Mouse (Mus musculus) neural tube, embryonic 12.5 days (tissue): ENCODE results near the gene 9930021J03Rik. TPM values are rescaled to one million over a fixed set of nuclear protein-coding genes. Genes with fewer than 3 reads are reported as not detected.

Experiments used
- ATAC-seq: fragments of 200-750 bp; cut with Nextera tagmentation; 2 replicates; pipeline ENCODE4 v1.8.0; 2017; ENCODE audit warnings: low read depth, mild to moderate bottlenecking, moderate TSS enrichment, moderate library complexity; ENCODE audit not compliant: low FRiP score
- H3K27ac ChIP-seq: fragments of 300-500 bp; sonication (generic); 2 replicates; pipeline ENCODE4 v1.5.1; 2016
- H3K27me3 ChIP-seq: fragments of 300-500 bp; sonication (generic); replicated peaks from 2 replicates; pipeline ENCODE4 v1.6.1; 2016; ENCODE audit warnings: mild to moderate bottlenecking
- H3K36me3 ChIP-seq: fragments of 300-500 bp; sonication (generic); 2 replicates; pipeline ENCODE4 v1.6.1; 2016; ENCODE audit warnings: mild to moderate bottlenecking
- H3K4me1 ChIP-seq: fragments of 300-500 bp; sonication (generic); 2 replicates; pipeline ENCODE4 v1.6.1; 2016
- H3K4me2 ChIP-seq: fragments of 300-500 bp; sonication (generic); replicated peaks from 2 replicates; pipeline ENCODE4 v1.6.1; 2016; ENCODE audit warnings: mild to moderate bottlenecking
- H3K4me3 ChIP-seq: fragments of 300-500 bp; sonication (generic); 2 replicates; pipeline ENCODE4 v1.5.1; 2016
- H3K9ac ChIP-seq: fragments of 300-500 bp; sonication (generic); 2 replicates; pipeline ENCODE4 v1.6.1; 2016; ENCODE audit warnings: mild to moderate bottlenecking
- H3K9me3 ChIP-seq: fragments of 300-500 bp; sonication (generic); 2 replicates; pipeline ENCODE4 v1.6.1; 2016; ENCODE audit warnings: mild to moderate bottlenecking
- WGBS: fragments of 180-500 bp; shearing (Covaris S2); methylation state at CpG from one replicate; pipeline ENCODE4 v1.1.7; 2016; 5-methylcytosine and 5-hydroxymethylcytosine counted together
- polyA plus RNA-seq: library from polyadenylated mRNA; unstranded; fragments of >200 nt; fragmentation: Nextera tagmentation; extraction: Ambion mirVana; gene quantifications from 2 replicates; pipeline ENCODE4 v1.2.1, GENCODE M21; 2016

The 9930021J03Rik gene
- polyA plus RNA-seq, 1 experiment from 2014 or later, result 8.3 TPM

DNA sequence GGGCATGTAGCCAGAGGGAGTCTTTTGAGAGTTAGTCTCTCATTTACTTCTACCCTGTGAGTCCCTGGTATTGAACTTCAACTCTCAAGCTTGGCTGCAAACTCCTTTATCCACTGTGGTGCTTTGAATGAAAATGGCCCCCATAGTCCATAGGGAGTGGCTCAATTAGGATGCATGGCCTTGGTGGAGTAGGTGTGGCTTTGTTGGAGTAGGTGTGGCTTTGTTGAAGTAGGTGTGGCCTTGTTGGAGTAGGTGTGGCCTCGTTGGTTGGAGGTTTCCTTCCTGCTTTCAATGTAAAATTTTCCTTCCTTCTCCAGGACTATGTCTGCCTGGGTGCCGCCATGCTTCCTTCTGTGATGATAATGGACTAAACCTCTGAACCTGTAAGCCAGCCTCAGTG, 25.1 kb upstream of the 9930021J03Rik start:
- Histone ChIP-seq H3K27me3 (no peaks in the 10 kb centered on the region), H3K36me3 (no peaks in the 10 kb centered on the region), H3K9me3 (no peaks in the 10 kb centered on the region), H3K27ac (no peak overlapping the region), H3K4me2 (no peak overlapping the region), H3K4me1 (no peaks in the 10 kb centered on the region), H3K4me3 (no peak overlapping the region), H3K9ac (no peak overlapping the region)
- WGBS, result 88% methylated on average over 2 of the region's 2 CpGs
- no peak for ATAC-seq

GRCm38 (mm10) chr19:29828558-29828957, 22.8 kb upstream of the 9930021J03Rik start:
- Histone ChIP-seq H3K9me3 (no peaks in the 10 kb centered on the region), H3K4me3 (no peak overlapping the region), H3K27me3 (no peaks in the 10 kb centered on the region), H3K9ac (no peak overlapping the region), H3K27ac (no peak overlapping the region), H3K36me3 (no peaks in the 10 kb centered on the region), H3K4me2 (no peak overlapping the region), H3K4me1 (no peaks in the 10 kb centered on the region)
- WGBS, result 83% methylated on average over 5 of the region's 5 CpGs
- ATAC-seq, result no peak

GRCm38 (mm10) chr19:29826686-29827085, 20.9 kb upstream of the 9930021J03Rik start:
- 84% methylated on average over 1 of the region's 1 CpGs for WGBS
- Histone ChIP-seq H3K9me3 (no peaks in the 10 kb centered on the region), H3K36me3 (no peaks in the 10 kb centered on the region), H3K27me3 (no peaks in the 10 kb centered on the region), H3K4me3 (no peak overlapping the region), H3K9ac (no peak overlapping the region), H3K4me2 (no peak overlapping the region), H3K27ac (no peak overlapping the region), H3K4me1 (no peaks in the 10 kb centered on the region)
- ATAC-seq, result 0 out of 2 replicates have a peak, but pooled peaks have one; percentile 37

DNA sequence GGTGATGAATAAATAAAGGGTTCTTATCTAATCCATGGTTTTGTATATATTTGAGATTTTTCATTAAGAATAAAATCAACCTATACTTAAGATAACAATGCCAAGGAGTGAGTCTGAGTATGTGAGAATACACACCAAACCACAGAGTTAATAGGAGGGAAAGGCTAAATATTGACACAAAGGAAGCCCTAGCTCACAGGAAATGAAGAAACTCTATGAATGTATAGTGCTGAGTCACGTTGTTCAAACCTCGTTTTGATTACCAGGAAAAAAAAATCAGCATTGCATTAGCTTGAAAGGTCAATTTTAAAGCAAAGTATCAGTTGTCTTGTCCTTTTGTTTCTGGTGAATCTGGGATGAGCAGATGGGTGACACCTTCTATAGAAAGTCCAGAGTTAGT, 19.2 kb upstream of the 9930021J03Rik start:
- Histone ChIP-seq H3K27ac (no peak overlapping the region), H3K9me3 (no peaks in the 10 kb centered on the region), H3K4me1 (no peaks in the 10 kb centered on the region), H3K4me3 (no peak overlapping the region), H3K4me2 (no peak overlapping the region), H3K27me3 (no peaks in the 10 kb centered on the region), H3K36me3 (no peaks in the 10 kb centered on the region), H3K9ac (no peak overlapping the region)
- 70% methylated on average over 2 of the region's 2 CpGs for WGBS
- ATAC-seq, result no peak

GRCm38 (mm10) chr19:29824034-29824700, 18.4 kb upstream of the 9930021J03Rik start:
- Histone ChIP-seq H3K4me2 (no peak overlapping the region), H3K36me3 (no peaks in the 10 kb centered on the region), H3K4me3 (no peak overlapping the region), H3K27me3 (no peaks in the 10 kb centered on the region), H3K4me1 (no peaks in the 10 kb centered on the region), H3K27ac (no peak overlapping the region), H3K9ac (no peak overlapping the region), H3K9me3 (no peaks in the 10 kb centered on the region)
- 43% methylated on average over 6 of the region's 6 CpGs for WGBS
- no peak for ATAC-seq

GRCm38 (mm10) chr19:29823456-29824010, 17.7 kb upstream of the 9930021J03Rik start:
- Histone ChIP-seq H3K36me3 (no peaks in the 10 kb centered on the region), H3K4me3 (no peak overlapping the region), H3K9me3 (no peaks in the 10 kb centered on the region), H3K27me3 (no peaks in the 10 kb centered on the region), H3K4me1 (no peaks in the 10 kb centered on the region), H3K4me2 (no peak overlapping the region), H3K27ac (no peak overlapping the region), H3K9ac (no peak overlapping the region)
- WGBS, result 71% methylated on average over 12 of the region's 12 CpGs
- no peak for ATAC-seq

DNA sequence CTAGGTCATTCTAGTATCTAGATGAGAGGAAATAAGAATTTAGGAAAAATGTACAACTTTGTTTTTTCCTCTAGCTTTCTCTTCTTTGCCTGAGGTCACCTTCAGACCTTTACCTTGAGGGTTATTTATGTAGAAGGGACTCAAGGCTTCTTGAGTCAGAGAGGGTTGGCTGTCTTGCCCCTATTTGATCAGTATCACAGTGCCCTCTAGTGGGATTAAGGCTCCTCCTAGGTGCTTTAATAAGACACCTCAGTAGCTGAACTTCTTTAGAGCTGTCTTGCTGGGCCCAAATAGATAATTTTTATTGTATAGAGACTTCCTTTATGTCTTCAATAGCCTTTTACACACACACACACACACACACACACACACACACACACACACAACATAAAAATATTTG, 15.2 kb upstream of the 9930021J03Rik start:
- ATAC-seq, result no peak; the same call in 1 of the 2 replicates

GRCm38 (mm10) chr19:29812581-29813460, 7.0 kb upstream of the 9930021J03Rik start, which contains the start of gene Ranbp6:
Ranbp6 (minus strand) TSS chr19:29812974.
- Histone ChIP-seq H3K9me3 (no peaks in the 10 kb centered on the region), H3K4me2 (peak within 1 kb of the TSS; percentile 74), H3K4me3 (peak within 1 kb of the TSS; percentile 64), H3K36me3 (peaks cover 23% of the 10 kb centered on the region), H3K9ac (peak within 1 kb of the TSS; percentile 73), H3K4me1 (peaks cover 16% of the 10 kb centered on the region), H3K27me3 (no peaks in the 10 kb centered on the region), H3K27ac (no peak within 1 kb of the TSS)
- peak; percentile 98 for ATAC-seq
- 1% methylated on average over 47 of the region's 47 CpGs for WGBS

More for the DNA sequence above, 15.2 kb upstream of the 9930021J03Rik start:
- Histone ChIP-seq H3K4me1 (no peaks in the 10 kb centered on the region), H3K4me3 (no peak overlapping the region), H3K27me3 (no peaks in the 10 kb centered on the region), H3K27ac (no peak overlapping the region), H3K9ac (no peak overlapping the region), H3K9me3 (no peaks in the 10 kb centered on the region), H3K36me3 (no peaks in the 10 kb centered on the region), H3K4me2 (no peak overlapping the region)

DNA sequence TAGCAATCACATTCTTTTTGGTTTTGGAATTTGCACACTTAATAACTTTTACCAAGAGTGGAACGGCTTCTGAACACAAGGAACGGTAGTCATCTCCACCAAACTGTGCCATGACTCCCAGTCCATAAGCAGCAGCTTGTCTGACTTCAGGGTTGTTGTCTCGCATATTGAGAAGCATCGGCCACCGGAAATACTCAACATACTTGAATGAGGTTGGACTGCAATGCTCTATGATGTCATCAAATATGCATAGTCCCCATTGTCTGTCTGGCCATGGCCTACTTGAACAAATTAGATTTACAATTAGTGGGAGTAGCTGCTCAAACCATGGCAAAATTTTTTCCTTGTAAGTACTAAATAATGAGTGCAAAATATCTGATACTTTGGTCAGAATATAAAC, 4.2 kb upstream of the 9930021J03Rik start:
- Histone ChIP-seq H3K9me3 (no peaks in the 10 kb centered on the region), H3K9ac (no peak overlapping the region), H3K27ac (no peak overlapping the region), H3K4me1 (peaks cover 16% of the 10 kb centered on the region), H3K4me2 (no peak overlapping the region), H3K27me3 (no peaks in the 10 kb centered on the region), H3K4me3 (no peak overlapping the region), H3K36me3 (peaks cover 23% of the 10 kb centered on the region)
- WGBS, result 92% methylated on average over 5 of the region's 5 CpGs
- ATAC-seq, result no peak

DNA sequence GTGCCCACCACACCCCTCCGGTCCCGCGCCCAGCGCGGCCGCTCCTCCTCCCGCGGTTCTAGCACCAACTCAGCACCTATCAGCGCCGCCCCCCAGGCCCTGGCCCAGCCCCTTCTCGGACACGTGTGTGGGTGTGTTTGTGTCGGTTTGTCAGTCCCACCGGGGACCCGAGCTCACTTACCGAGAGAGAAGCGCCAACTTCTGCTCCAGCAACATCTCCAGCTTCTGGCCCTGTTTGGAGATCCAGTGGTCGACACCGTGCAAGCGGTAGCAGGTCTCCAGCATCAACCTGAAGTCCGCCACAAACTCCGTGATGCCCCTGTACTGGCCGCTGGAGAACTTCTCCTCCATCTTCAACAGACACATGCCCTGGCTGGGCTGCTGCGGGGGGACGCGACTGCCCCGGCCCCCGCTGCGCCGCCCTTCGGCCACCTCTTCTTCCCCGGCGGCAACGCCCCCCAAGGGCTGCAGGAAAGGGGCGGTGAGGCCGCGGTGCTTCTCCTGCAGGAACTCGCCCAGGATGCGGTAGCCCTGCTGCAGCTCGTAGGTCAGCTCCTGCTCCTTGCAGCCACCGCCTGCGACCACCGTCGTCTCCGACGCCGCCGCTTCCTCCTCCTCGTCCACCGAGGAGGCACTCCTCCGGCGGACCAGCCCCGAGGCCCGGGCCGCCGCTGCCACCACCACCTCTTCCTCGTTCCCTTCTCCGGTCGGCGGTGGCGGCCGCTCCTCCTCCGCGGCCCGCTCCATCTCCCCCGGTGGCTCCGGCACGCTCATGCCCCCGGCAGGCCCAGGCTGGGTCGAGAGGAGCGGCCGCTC, 480 bp downstream of the 9930021J03Rik start:
- H3K9ac ChIP-seq, result peak overlapping the region; percentile 93
- no peaks in the 10 kb centered on the region for H3K27me3 ChIP-seq
- WGBS, result under 1% methylated on average over 69 of the region's 72 CpGs
- peak overlapping the region; percentile 96 for H3K27ac ChIP-seq
- H3K4me2 ChIP-seq, result peak overlapping the region; percentile 97
- H3K36me3 ChIP-seq, result peaks cover 15% of the 10 kb centered on the region
- H3K9me3 ChIP-seq, result no peaks in the 10 kb centered on the region
- peaks cover 11% of the 10 kb centered on the region for H3K4me1 ChIP-seq
- peak overlapping the region; percentile 97 for H3K4me3 ChIP-seq
- ATAC-seq, result peak; percentile 38

GRCm38 (mm10) chr19:29803946-29804345, 1.8 kb downstream of the 9930021J03Rik start:
- 49% methylated on average over 3 of the region's 3 CpGs for WGBS
- Histone ChIP-seq H3K9ac (no peak overlapping the region), H3K4me1 (peaks cover 11% of the 10 kb centered on the region), H3K4me2 (peak overlapping the region; percentile 97), H3K27ac (no peak overlapping the region), H3K4me3 (no peak overlapping the region; the same call in 1 of the 2 replicates), H3K9me3 (no peaks in the 10 kb centered on the region), H3K36me3 (peaks cover 1% of the 10 kb centered on the region), H3K27me3 (no peaks in the 10 kb centered on the region)
- ATAC-seq, result no peak
